Mouse (Mus musculus): ENCODE results near the gene Ccdc138. TPM values are rescaled to one million over a fixed set of nuclear protein-coding genes. Genes with fewer than 3 reads are reported as not detected.

Ccdc138 gene
- 1.7 TPM for total RNA-seq (2023)

GRCm38 (mm10) chr10:58497320-58498284 is at the start of gene Ccdc138:
Gene Ccdc138 (plus strand): TSS chr10:58497948.

Other genes with a start within 250 kb of the Ccdc138 start
- 47.2 TPM for gene Gcc2, start 242.5 kb upstream of the Ccdc138 start, total RNA-seq (2023)
- 59.5 TPM for gene Lims1, start 174.5 kb upstream of the Ccdc138 start, total RNA-seq (2023)
- 170 TPM for gene Ranbp2, start 51.0 kb upstream of the Ccdc138 start, total RNA-seq (2023)
- gene Edar, start 177.7 kb downstream of the Ccdc138 start, total RNA-seq (2023): not detected
- gene Gm17542, start 220.3 kb downstream of the Ccdc138 start, total RNA-seq (2023): not detected